Mouse (Mus musculus): ENCODE data around the gene Slc12a5. TPM values are rescaled to one million over a fixed set of nuclear protein-coding genes. Genes with fewer than 3 reads are reported as not detected.

The Slc12a5 gene
- total RNA-seq, 2 experiments from 2014 or later, result 521 to 559 TPM

Other genes starting within 250 kb of the Slc12a5 start
- not detected for gene Spint5, start 245.5 kb upstream of the Slc12a5 start, total RNA-seq (2021)
- gene Wfdc3, start 214.9 kb upstream of the Slc12a5 start, total RNA-seq (2021), result 1 to 10 TPM; 1.2 to 2.4 TPM
- 10 to 100 TPM; 33.5 to 37.8 TPM for gene Dnttip1, start 214.8 kb upstream of the Slc12a5 start, total RNA-seq (2021)
- 1 to 10 TPM in 1 of 2 experiments, under 1 TPM in 1; 0.57 to 1.3 TPM for gene Ube2c, start 190.9 kb upstream of the Slc12a5 start, total RNA-seq (2021)
- under 1 TPM in 1 of 2 experiments, not detected in 1; 0.96 TPM for gene Tnnc2, start 180.8 kb upstream of the Slc12a5 start, total RNA-seq (2021)
- gene Snx21, start 175.0 kb upstream of the Slc12a5 start, total RNA-seq (2021), result 10 to 100 TPM; 54.9 to 59.5 TPM
- gene Acot8, start 155.9 kb upstream of the Slc12a5 start, total RNA-seq (2021), result 10 to 100 TPM; 25.5 to 27.6 TPM
- gene Zswim3, start 155.7 kb upstream of the Slc12a5 start, total RNA-seq (2021), result 1 to 10 TPM; 8.2 to 8.3 TPM
- gene Zswim1, start 138.1 kb upstream of the Slc12a5 start, total RNA-seq (2021), result 10 to 100 TPM; 22.0 to 22.8 TPM
- 1 to 10 TPM in 1 of 2 experiments, not detected in 1; 1.7 TPM for gene Spata25, start 132.3 kb upstream of the Slc12a5 start, total RNA-seq (2021)
- 100 to 1,000 TPM; 104 to 105 TPM for gene Ctsa, start 127.9 kb upstream of the Slc12a5 start, total RNA-seq (2021)
- 1 to 10 TPM; 3.8 to 5.3 TPM for gene Neurl2, start 127.3 kb upstream of the Slc12a5 start, total RNA-seq (2021)
- gene Pltp, start 103.1 kb upstream of the Slc12a5 start, total RNA-seq (2021), result 10 to 100 TPM; 81.9 to 86.4 TPM
- 10 to 100 TPM; 42.8 to 46.7 TPM for gene Pcif1, start 81.5 kb upstream of the Slc12a5 start, total RNA-seq (2021)
- gene Zfp335, start 49.0 kb upstream of the Slc12a5 start, total RNA-seq (2021), result 10 to 100 TPM; 22.6 to 28.5 TPM
- gene Mmp9, start 20.0 kb upstream of the Slc12a5 start, total RNA-seq (2021), result 1 to 10 TPM; 1.7 to 2.1 TPM
- gene Ncoa5, start 74.1 kb downstream of the Slc12a5 start, total RNA-seq (2021), result 10 to 100 TPM; 41.4 to 66.1 TPM
- gene Cd40, start 94.8 kb downstream of the Slc12a5 start, total RNA-seq (2021), result 1 to 10 TPM; 1.0 to 1.6 TPM
- gene 1700025C18Rik, start 129.9 kb downstream of the Slc12a5 start, total RNA-seq (2021), result not detected